Mouse (Mus musculus): Measurements from ENCODE around the gene Gsg1l. TPM values are rescaled to one million over a fixed set of nuclear protein-coding genes. Genes with fewer than 3 reads are reported as not detected.

Gene Gsg1l
- total RNA-seq, 2 experiments from 2014 or later, result 14.0 to 16.0 TPM

- TF ChIP-seq CTCF (conservative IDR thresholded peaks at IDR 0.05), result no peak
- H3K4me3 ChIP-seq, result no peak overlapping the region
- no peak overlapping the region for H3K27ac ChIP-seq
- DNase-seq (ENCODE audit: low spot score in 2 of 2), result no peak
Observed at GRCm38 (mm10) chr7:125958856-125959255, 123.4 kb downstream of the Gsg1l start.

DNA sequence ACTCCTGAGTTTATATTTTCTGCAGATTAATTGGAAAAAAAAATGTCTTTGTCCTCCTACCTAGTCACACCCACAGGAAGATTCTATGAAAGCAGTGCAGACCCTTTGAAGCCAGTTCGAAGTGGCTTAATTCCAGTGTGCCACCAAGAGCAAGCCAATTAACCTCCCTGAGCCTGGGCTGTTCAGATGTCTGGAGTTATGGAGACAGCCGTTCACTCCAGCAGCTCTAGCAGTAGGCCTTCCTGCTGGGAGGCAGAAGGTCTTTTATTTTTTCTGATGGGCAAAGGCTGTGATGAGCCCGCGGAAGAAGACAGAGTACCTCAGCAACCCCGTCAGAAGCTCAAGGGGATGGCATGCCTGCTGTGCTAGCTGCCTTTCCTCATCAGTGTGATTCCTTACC lies 127.2 kb downstream of the Gsg1l start:
- no peak overlapping the region for H3K4me3 ChIP-seq
- H3K27ac ChIP-seq, result no peak overlapping the region
- TF ChIP-seq CTCF (conservative IDR thresholded peaks at IDR 0.05), result no peak
- no peak for DNase-seq (ENCODE audit: low spot score in 2 of 2)

DNA sequence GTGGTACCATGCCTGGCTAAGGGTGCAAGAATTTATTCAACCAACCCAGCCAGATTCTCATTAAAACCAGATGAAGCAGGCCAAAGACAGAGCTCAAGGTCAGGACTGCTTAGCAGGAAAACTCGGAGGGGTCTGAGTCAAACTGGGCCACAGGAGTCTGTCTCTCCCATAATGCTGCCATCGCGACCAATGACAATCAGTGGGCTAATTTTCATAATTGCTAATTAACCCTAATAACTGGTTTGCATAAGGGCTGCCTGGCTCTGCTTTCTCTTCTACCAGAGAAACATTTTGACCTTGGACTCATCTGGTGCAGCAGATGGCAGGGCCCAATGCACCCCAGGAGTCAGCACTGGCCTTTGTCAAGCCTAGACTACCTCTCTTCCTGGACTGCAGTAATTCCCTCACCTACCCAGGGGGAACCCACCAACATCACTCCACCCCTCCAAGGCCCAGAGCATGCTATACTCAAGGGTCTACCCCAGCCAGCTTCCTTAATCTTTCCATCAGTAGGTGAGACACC lies 127.8 kb downstream of the Gsg1l start:
- Histone ChIP-seq H3K27ac (no peak overlapping the region), H3K4me3 (no peak overlapping the region)
- DNase-seq (ENCODE audit: low spot score in 2 of 2), result no peak
- TF ChIP-seq CTCF (conservative IDR thresholded peaks at IDR 0.05), result no peak

DNA sequence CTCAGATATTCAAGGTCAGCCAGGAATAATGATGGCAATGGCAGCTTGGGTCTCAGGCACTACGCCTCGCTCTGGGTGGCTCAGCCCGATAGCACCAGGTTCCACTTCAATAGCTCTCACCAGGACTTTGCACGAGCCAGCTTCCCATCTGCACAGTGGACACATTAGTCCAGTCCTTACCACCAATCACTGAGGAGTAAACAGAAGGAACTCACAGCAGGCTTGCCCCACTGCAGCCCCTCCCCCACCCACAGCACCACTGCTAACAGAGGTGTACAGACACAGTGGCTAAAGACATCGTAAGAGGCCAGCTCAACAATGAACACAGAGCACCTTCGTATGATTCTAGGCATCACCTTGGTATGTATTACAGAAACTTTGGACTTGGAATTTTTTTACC lies 128.4 kb downstream of the Gsg1l start:
- Histone ChIP-seq H3K4me3 (no peak overlapping the region), H3K27ac (no peak overlapping the region)
- no peak for TF ChIP-seq CTCF (conservative IDR thresholded peaks at IDR 0.05)
- no peak for DNase-seq (ENCODE audit: low spot score in 2 of 2)

DNA sequence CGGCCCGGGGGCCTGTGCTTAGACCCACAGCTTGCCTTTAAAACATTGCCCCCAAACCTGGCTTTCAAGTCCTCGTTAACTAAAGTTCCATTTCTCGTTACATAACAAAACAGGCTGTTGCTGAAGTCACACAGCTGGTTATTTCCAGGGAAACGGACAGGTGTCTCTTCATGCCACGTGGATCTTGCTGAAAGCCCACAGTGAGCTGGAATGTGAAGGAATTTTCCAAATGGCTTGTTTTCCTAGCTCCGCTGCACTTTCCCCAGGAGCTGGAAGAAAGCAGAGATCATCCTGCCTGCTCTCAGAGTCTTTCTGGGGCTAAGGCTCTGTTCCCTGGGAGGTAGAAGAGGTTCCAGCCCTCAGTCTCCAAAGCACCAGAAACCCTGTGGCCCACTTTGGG lies 130.3 kb downstream of the Gsg1l start:
- H3K4me3 ChIP-seq, result no peak overlapping the region
- H3K27ac ChIP-seq, result no peak overlapping the region
- TF ChIP-seq CTCF (conservative IDR thresholded peaks at IDR 0.05), result no peak
- DNase-seq (ENCODE audit: low spot score in 2 of 2), result no peak

- DNase-seq (ENCODE audit: low spot score in 2 of 2), result no peak
- no peak for TF ChIP-seq CTCF (conservative IDR thresholded peaks at IDR 0.05)
- no peak overlapping the region for H3K27ac ChIP-seq
Observed at GRCm38 (mm10) chr7:125948973-125949372, 133.2 kb downstream of the Gsg1l start.

DNA sequence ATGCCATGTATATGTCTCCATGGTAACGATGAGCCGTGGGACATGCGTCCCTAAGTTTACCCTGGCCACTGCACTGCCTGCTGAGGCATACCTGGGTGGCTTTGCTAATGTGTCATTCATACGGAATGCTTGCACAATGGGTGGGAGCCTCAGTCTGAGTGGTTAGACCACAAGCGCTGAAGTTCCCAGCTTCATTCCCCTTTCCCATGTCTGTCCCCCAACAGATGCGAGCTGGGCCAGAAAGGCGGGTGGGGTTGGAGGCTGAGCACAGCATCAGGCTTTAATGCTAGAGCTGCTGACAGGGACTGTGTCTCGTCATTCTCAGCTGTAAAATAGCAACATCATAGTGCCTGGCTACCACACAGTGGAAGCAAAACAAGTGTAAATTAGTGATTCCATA lies 136.3 kb downstream of the Gsg1l start:
- no peak for TF ChIP-seq CTCF (conservative IDR thresholded peaks at IDR 0.05)
- DNase-seq (ENCODE audit: low spot score in 2 of 2), result no peak
- Histone ChIP-seq H3K27ac (no peak overlapping the region), H3K4me3 (no peak overlapping the region)

More at GRCm38 (mm10) chr7:125948973-125949372, 133.2 kb downstream of the Gsg1l start:
- H3K4me3 ChIP-seq, result no peak overlapping the region

GRCm38 (mm10) chr7:125944631-125945030 lies 137.6 kb downstream of the Gsg1l start:
- TF ChIP-seq CTCF (conservative IDR thresholded peaks at IDR 0.05), result no peak
- no peak for DNase-seq (ENCODE audit: low spot score in 2 of 2)
- Histone ChIP-seq H3K4me3 (no peak overlapping the region), H3K27ac (no peak overlapping the region)

DNA sequence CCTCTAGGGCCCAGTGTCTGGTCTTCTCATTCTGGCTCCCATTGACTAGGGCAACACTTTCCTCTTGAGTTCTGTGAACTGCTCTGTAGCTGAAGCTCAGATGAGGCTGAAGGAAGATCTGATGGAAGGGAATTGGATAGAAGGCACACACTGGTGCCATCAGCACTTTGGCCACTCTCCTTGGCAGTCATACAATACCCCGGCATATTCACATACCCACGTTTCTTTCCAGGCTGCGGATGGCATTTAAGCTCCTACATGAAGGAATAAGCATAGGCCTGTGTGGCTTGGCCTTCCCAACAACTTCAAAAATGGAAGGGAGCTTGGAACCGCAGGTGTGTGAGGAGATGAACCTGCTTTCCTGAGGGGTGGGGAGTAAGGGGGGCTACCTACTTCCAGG lies 138.7 kb downstream of the Gsg1l start:
- no peak for DNase-seq (ENCODE audit: low spot score in 2 of 2)
- H3K27ac ChIP-seq, result no peak overlapping the region
- no peak overlapping the region for H3K4me3 ChIP-seq
- TF ChIP-seq CTCF (conservative IDR thresholded peaks at IDR 0.05), result no peak

- Histone ChIP-seq H3K4me3 (no peak overlapping the region), H3K27ac (no peak overlapping the region)
- TF ChIP-seq CTCF (conservative IDR thresholded peaks at IDR 0.05), result no peak
- no peak for DNase-seq (ENCODE audit: low spot score in 2 of 2)
Observed at GRCm38 (mm10) chr7:125942365-125943090, 139.7 kb downstream of the Gsg1l start.

DNA sequence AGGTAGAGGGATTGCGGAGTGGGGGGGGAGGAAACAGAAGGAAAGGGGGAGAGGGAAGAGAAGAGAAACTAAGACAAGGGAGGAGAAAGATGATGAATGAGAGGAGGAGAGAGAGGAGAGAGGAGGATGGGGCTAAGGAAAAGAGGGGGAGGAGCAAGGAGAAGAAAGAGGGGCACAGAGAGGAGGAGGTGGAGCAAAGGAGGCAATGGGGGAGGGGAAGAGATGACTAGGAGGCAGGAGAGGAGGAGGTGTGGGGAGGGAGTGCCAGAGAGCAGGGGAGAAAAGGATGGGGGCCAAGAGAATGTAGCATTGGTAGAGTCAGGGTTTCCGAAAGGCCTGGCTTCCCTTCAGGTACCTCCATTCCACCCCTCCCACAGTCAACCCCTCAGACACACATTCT lies 147.9 kb downstream of the Gsg1l start:
- no peak for TF ChIP-seq CTCF (conservative IDR thresholded peaks at IDR 0.05)
- no peak for DNase-seq (ENCODE audit: low spot score in 2 of 2)
- H3K27ac ChIP-seq, result no peak overlapping the region

DNA sequence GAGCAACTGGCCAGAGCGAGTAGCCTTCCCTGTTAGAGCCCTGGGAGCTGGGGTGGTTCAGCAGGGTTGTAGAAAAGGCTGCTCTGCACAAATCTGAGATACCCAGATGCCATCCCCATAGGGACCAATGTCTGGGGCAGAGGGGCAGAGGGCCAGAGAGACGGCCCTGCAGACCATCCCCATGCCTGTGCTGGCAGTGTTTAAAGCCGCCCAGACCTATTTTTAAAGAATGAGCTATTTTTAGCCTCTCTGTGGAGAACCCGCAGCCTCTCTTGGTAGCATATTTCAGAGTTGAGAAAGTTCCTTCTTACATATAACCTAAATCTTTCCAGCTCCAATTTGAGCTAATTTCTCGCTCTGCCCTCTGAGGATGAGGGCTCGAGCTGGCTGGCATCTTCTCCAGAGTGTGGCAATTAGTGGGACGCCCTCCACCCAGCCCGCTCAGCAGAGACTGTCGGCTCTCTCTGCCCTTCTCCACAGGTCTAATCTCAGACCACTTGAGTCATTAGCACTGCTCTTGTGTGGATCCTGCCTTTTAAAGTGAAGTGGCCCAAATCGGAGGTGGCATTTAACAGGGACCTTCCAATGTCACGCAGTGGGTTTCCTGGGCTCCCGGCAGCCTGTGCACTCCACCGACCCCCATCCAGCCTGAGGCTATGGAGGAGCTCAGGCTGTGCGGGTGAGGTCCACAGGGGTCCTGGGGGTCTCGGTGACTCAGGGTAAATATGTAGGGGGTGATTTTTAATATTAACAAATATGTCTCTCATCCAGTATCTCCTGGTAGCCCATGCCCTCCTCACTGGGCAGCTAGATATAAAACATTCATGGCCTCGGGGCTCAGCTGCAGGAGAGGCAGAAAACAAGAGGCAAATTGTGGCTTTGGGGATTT lies 148.6 kb downstream of the Gsg1l start:
- Histone ChIP-seq H3K4me3 (no peak overlapping the region), H3K27ac (no peak overlapping the region)
- no peak for DNase-seq (ENCODE audit: low spot score in 2 of 2)
- TF ChIP-seq CTCF (conservative IDR thresholded peaks at IDR 0.05), result no peak

More for the DNA sequence above, 147.9 kb downstream of the Gsg1l start:
- H3K4me3 ChIP-seq, result no peak overlapping the region

DNA sequence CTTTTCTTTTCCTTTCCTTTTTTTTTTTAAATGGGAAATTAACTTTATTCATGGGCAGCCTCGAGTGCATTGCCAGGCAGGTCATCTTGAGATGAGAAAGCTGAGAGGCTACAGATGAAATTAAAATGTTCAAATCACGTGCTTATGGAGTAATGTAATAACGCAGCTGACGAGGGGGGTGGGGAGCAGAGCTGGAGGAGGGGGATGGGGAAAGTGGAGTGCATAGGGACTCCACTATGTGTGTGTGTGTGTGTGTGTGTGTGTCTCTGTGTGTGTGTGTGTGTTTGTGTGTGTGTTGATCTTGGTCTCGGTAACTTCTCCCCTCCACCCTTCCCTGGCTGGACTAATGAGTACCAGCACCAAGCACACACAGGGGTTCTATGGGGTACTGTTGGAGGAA lies 150.6 kb downstream of the Gsg1l start:
- no peak for TF ChIP-seq CTCF (conservative IDR thresholded peaks at IDR 0.05)
- Histone ChIP-seq H3K27ac (no peak overlapping the region), H3K4me3 (no peak overlapping the region)
- no peak for DNase-seq (ENCODE audit: low spot score in 2 of 2)
